Mouse (Mus musculus): ENCODE measurements around the gene H2-M10.4. TPM values are rescaled to one million over a fixed set of nuclear protein-coding genes. Genes with fewer than 3 reads are reported as not detected.

H2-M10.4 gene
- polyA plus RNA-seq, 1 experiment = not detected

DNA sequence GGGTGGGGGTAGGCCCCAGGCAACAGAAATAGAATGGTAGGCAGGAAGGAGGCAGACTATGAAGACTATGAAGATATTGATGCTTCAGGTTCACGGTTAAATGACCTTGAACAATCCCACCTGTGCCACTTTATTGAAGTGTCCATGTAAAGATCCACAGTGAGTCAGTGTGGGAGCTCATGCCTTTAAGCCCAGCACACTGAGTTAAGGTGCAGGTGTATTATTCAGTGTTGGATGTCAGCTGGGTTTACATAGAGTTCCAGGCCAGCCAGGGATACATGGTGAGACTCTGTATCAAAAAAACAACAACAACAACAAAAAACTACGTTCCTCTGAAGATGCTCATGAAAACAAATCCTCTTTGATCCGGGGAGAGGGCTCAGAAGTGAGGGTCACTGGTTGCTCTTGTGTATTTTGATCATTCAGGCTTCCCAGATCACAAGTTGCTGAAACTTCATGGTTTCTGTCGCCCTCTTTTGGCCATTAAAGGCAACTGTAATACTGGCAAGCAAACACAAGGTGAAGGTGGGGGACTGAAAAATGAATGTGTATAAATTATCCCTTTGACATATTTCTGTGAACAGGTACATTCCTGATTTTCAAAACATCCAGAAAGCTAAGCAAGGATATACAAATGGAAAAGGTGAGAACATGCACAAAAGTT, 43.9 kb downstream of the H2-M10.4 start:
- no peak for TF ChIP-seq POLR2A (IDR thresholded peaks at IDR 0.05; ENCODE audit: borderline replicate concordance, insufficient read depth, low read length)
- TF ChIP-seq CTCF (IDR thresholded peaks at IDR 0.05; ENCODE audit: borderline replicate concordance, insufficient read depth, low read depth, low read length) = peak; percentile 68
- Histone ChIP-seq H3K27me3 (ENCODE audit: control insufficient read depth, insufficient read depth, low read length) (no peaks in the 10 kb centered on the region), H3K27ac (ENCODE audit: insufficient read depth, low read length) (no peak overlapping the region), H3K4me3 (replicated peaks; ENCODE audit: insufficient read depth, low read depth, low read length) (no peak overlapping the region), H3K4me1 (ENCODE audit: control insufficient read depth, insufficient read depth, low read length) (no peaks in the 10 kb centered on the region)
- DNase-seq = peak; percentile 14 to 37
- WGBS = 21% methylated on average over 4 of the region's 4 CpGs

DNA sequence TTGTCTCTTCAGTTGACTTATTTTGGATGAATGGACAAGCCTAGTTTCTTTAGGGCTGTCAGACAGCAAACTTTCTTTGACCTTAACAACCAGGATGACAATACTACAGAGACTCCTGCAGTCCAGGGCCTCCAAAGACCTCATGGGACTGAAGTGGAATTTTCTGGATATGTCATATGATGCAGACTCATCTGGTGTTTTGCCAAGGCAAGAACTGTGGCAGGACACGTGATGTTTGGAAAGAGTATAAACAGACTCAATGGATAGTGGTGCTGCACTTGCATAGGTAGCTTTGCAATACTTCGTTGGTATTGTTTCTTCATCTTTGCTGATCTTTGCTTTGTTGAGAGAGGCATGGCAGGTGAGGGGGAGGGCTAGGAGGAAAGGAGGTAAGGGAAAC, 44.7 kb downstream of the H2-M10.4 start:
- Histone ChIP-seq H3K27ac (ENCODE audit: insufficient read depth, low read length) (no peak overlapping the region), H3K4me1 (ENCODE audit: control insufficient read depth, insufficient read depth, low read length) (no peaks in the 10 kb centered on the region), H3K27me3 (ENCODE audit: control insufficient read depth, insufficient read depth, low read length) (no peaks in the 10 kb centered on the region), H3K4me3 (replicated peaks; ENCODE audit: insufficient read depth, low read depth, low read length) (no peak overlapping the region)
- no peak for DNase-seq
- 41% methylated on average over 2 of the region's 2 CpGs for WGBS
- TF ChIP-seq CTCF (IDR thresholded peaks at IDR 0.05; ENCODE audit: borderline replicate concordance, insufficient read depth, low read depth, low read length) = no peak
- no peak for TF ChIP-seq POLR2A (IDR thresholded peaks at IDR 0.05; ENCODE audit: borderline replicate concordance, insufficient read depth, low read length)

DNA sequence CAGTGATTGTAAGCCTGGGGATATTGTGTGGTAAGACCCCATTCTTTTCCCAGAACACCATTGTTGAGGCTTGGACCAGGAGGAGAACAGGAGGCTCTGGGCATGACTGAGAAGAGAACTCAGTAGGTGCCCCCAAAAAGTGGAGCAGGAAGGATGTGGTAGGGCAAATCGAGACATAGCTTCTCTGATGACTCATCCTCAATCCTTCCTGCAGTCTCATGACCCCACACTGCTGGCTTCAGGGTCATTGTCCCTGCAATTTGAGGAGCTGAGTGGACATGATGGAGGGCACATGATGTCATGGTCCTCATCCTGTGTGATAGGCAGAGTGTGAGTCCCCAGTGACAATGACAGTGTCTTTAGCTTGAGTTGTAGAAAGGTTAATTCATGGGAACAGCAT, 46.7 kb downstream of the H2-M10.4 start:
- H3K27ac ChIP-seq (ENCODE audit: insufficient read depth, low read length) = no peak overlapping the region
- WGBS = 46% methylated on average over 1 of the region's 1 CpGs
- no peak for DNase-seq
- H3K4me3 ChIP-seq (replicated peaks; ENCODE audit: insufficient read depth, low read depth, low read length) = no peak overlapping the region
- TF ChIP-seq POLR2A (IDR thresholded peaks at IDR 0.05; ENCODE audit: borderline replicate concordance, insufficient read depth, low read length) (no peak), CTCF (IDR thresholded peaks at IDR 0.05; ENCODE audit: borderline replicate concordance, insufficient read depth, low read depth, low read length) (no peak)
- H3K4me1 ChIP-seq (ENCODE audit: control insufficient read depth, insufficient read depth, low read length) = no peaks in the 10 kb centered on the region
- H3K27me3 ChIP-seq (ENCODE audit: control insufficient read depth, insufficient read depth, low read length) = no peaks in the 10 kb centered on the region

DNA sequence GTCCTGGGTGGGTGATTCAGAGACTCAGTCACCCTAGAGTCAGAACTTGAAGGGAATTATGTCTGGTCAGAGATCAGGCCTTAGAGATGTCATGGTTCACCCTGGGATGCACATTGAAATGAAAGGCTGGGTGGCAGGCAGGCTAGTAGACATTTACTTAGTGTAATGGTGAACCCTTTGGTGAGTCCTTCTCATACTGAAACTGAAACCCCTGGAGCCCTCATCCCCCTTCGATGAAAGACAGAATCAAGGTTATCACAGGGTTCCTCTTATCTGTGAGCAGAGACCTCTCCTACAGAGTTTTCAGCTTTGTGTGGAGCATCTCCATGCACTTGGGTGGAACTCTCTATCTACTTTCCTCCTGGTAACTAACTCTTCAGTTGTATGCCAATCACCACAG, 47.8 kb downstream of the H2-M10.4 start:
- DNase-seq = no peak
- no peak for TF ChIP-seq CTCF (IDR thresholded peaks at IDR 0.05; ENCODE audit: borderline replicate concordance, insufficient read depth, low read depth, low read length)
- no peak for TF ChIP-seq POLR2A (IDR thresholded peaks at IDR 0.05; ENCODE audit: borderline replicate concordance, insufficient read depth, low read length)
- Histone ChIP-seq H3K27ac (ENCODE audit: insufficient read depth, low read length) (no peak overlapping the region), H3K4me3 (replicated peaks; ENCODE audit: insufficient read depth, low read depth, low read length) (no peak overlapping the region), H3K27me3 (ENCODE audit: control insufficient read depth, insufficient read depth, low read length) (no peaks in the 10 kb centered on the region), H3K4me1 (ENCODE audit: control insufficient read depth, insufficient read depth, low read length) (no peaks in the 10 kb centered on the region)
- WGBS = 85% methylated on average over 1 of the region's 1 CpGs

Other genes with a start within 250 kb of the H2-M10.4 start
- 71.2 and 71.8 TPM in 2 replicates for gene Rpp21, start 204.3 kb downstream of the H2-M10.4 start, polyA plus RNA-seq (2012; rRNA removed)
- 55.6 and 57.9 TPM in 2 replicates for gene Trim39, start 190.1 kb downstream of the H2-M10.4 start, polyA plus RNA-seq (2012; rRNA removed)
- gene H2-M10.2, start 175.8 kb downstream of the H2-M10.4 start, polyA plus RNA-seq (2012; rRNA removed) = not detected in 2 replicates
- gene H2-M10.1, start 136.2 kb downstream of the H2-M10.4 start, polyA plus RNA-seq (2012; rRNA removed) = not detected in 2 replicates
- gene H2-M10.3, start 93.9 kb downstream of the H2-M10.4 start, polyA plus RNA-seq (2012; rRNA removed) = not detected in 2 replicates
- not detected in 2 replicates for gene H2-M11, start 84.7 kb upstream of the H2-M10.4 start, polyA plus RNA-seq (2012; rRNA removed)
- gene H2-M9, start 180.3 kb upstream of the H2-M10.4 start, polyA plus RNA-seq (2012; rRNA removed) = not detected in 2 replicates
- not detected in 2 replicates for gene H2-M1, start 209.9 kb upstream of the H2-M10.4 start, polyA plus RNA-seq (2012; rRNA removed)

Measured in cerebellum, adult 2 months (tissue).